ENCODE assay signal across 15 mouse cellular contexts in the genomic region with DNA sequence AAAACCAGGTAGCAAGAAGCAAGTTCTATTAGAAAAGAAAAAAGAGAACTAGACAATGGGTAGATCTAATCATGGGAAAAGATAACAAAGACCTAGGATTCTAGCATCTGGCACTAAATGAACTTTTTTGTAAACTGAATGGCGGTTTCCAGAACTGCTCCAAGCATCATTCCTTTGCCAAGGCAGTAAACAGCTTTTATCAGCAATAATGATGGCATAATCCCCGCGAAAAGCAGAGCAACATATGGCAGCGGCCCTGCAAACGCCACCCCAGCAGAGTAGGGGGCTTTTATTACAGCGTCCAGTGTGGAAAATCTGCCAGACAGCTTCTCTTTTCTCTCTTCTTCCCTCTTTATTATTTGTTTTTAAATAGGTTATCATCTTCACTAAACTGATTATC.
DNase-seq lines count a peak whose midpoint lies in the region; ATAC-seq and TF ChIP-seq lines count a peak whose summit lies in the region.
"Had no signal": no experiment of that assay in that cellular context is flagged by ENCODE, and none has a peak within 500 bp of the region (broad histone marks: within the 10 kb centered on the region; RNA-seq: fewer than 3 reads in every experiment).

No protein-coding gene starts in this region.

- H3K9me3 ChIP-seq in MEL (replicated peaks; ENCODE audit: insufficient read depth, low read length) = no peaks in the 10 kb centered on the region
- H3K9me3 ChIP-seq in forebrain, embryonic 14.5 days (replicated peaks; ENCODE audit: control insufficient read depth, low read length) = no peaks in the 10 kb centered on the region
- no peaks in the 10 kb centered on the region for H3K9me3 ChIP-seq in hindbrain, embryonic 15.5 days
- H3K9me3 ChIP-seq in midbrain, postnatal 0 days (ENCODE audit: low read length) = no peaks in the 10 kb centered on the region
- H3K9me3 ChIP-seq: embryonic facial prominence, embryonic 13.5 days; G1E; heart, embryonic 13.5 days; limb, embryonic 10.5 days; liver, embryonic 15.5 days had no signal

- H3K4me1 ChIP-seq in MEL (ENCODE audit: control insufficient read depth in 1 of 2, insufficient read depth in 2 of 2, low read length in 2 of 2) = peaks cover 3% of the 10 kb centered on the region in 2 experiments; a peak in 3 of 4 replicates
- peaks cover 27% of the 10 kb centered on the region for H3K4me1 ChIP-seq in forebrain, embryonic 14.5 days (ENCODE audit: control insufficient read depth, insufficient read depth, low read length)
- H3K4me1 ChIP-seq in hindbrain, embryonic 15.5 days (replicated peaks) = peaks cover 41% of the 10 kb centered on the region
- H3K4me1 ChIP-seq in midbrain, postnatal 0 days (ENCODE audit: insufficient read depth, low read length) = peaks cover 4% of the 10 kb centered on the region; the same call in 1 of the 2 replicates

- H3K9ac ChIP-seq in MEL (ENCODE audit: control insufficient read depth, low read depth, low read length, poor library complexity, severe bottlenecking) = no peak overlapping the region
- H3K9ac ChIP-seq in forebrain, embryonic 14.5 days (ENCODE audit: low read length) = no peak overlapping the region; the same call in 1 of the 2 replicates
- H3K9ac ChIP-seq in hindbrain, embryonic 15.5 days = no peak overlapping the region
- H3K9ac ChIP-seq in midbrain, postnatal 0 days (replicated peaks; ENCODE audit: low read length, poor library complexity, severe bottlenecking) = no peak overlapping the region
- H3K9ac ChIP-seq: embryonic facial prominence, embryonic 13.5 days; heart, embryonic 13.5 days; liver, embryonic 15.5 days had no signal

- H3K4me3 ChIP-seq in MEL (ENCODE audit: control insufficient read depth in 1 of 2, insufficient read depth in 1 of 2, low read depth in 2 of 2, low read length in 2 of 2) = no peak overlapping the region
- no peak overlapping the region for H3K4me3 ChIP-seq in forebrain, embryonic 14.5 days (ENCODE audit: low read depth, low read length)
- no peak overlapping the region for H3K4me3 ChIP-seq in hindbrain, embryonic 15.5 days
- H3K4me3 ChIP-seq in midbrain, postnatal 0 days (ENCODE audit: low read depth, low read length) = no peak overlapping the region
- H3K4me3 ChIP-seq: embryonic facial prominence, embryonic 13.5 days; heart, embryonic 13.5 days; limb, embryonic 10.5 days; liver, embryonic 15.5 days had no signal

- no peak for TF ChIP-seq RAD21 in MEL (IDR thresholded peaks at IDR 0.05; ENCODE audit: low read depth, low read length)

- no peak for DNase-seq in MEL (ENCODE audit: low read depth, low spot score)
- peak; percentile 86 for DNase-seq in forebrain, embryonic 14.5 days (ENCODE audit: low spot score)
- DNase-seq in midbrain, postnatal 0 days (ENCODE audit: low spot score) = peak; percentile 73
- DNase-seq in ovary, postnatal 14 days (ENCODE audit: low spot score) = no peak
- DNase-seq in testis, postnatal 14 days (ENCODE audit: low spot score) = no peak
- DNase-seq in embryo, embryonic 10 days (ENCODE audit: low spot score) = no peak
- DNase-seq: adrenal gland, postnatal 14 days; lung, postnatal 36 days; thymus, postnatal 4 days had no signal

- ATAC-seq in forebrain, embryonic 14.5 days = peak; percentile 74
- ATAC-seq in hindbrain, embryonic 15.5 days (ENCODE audit: low FRiP score, low read depth) = peak; percentile 54; the same call in 1 of the 2 replicates
- no peak for ATAC-seq in midbrain, postnatal 0 days (ENCODE audit: low FRiP score)

- no peak overlapping the region for H3K27ac ChIP-seq in MEL (ENCODE audit: control insufficient read depth, low read depth, low read length)
- H3K27ac ChIP-seq in forebrain, embryonic 14.5 days (ENCODE audit: low read depth, low read length) = peak overlapping the region; percentile 58; the same call in 1 of the 2 replicates
- H3K27ac ChIP-seq in hindbrain, embryonic 15.5 days (replicated peaks) = peak overlapping the region; percentile 54
- H3K27ac ChIP-seq in midbrain, postnatal 0 days (ENCODE audit: low read depth, low read length) = no peak overlapping the region
- H3K27ac ChIP-seq: embryonic facial prominence, embryonic 13.5 days; heart, embryonic 13.5 days; limb, embryonic 10.5 days; liver, embryonic 15.5 days had no signal

- H3K27me3 ChIP-seq in MEL (ENCODE audit: control insufficient read depth in 1 of 2, insufficient read depth in 2 of 2, low read length in 2 of 2) = no peaks in the 10 kb centered on the region
- no peaks in the 10 kb centered on the region for H3K27me3 ChIP-seq in forebrain, embryonic 14.5 days (replicated peaks; ENCODE audit: control insufficient read depth, insufficient read depth, low read length)
- H3K27me3 ChIP-seq in hindbrain, embryonic 15.5 days = no peaks in the 10 kb centered on the region
- H3K27me3 ChIP-seq in midbrain, postnatal 0 days (ENCODE audit: insufficient read depth, low read length) = no peaks in the 10 kb centered on the region
- H3K27me3 ChIP-seq: embryonic facial prominence, embryonic 13.5 days; heart, embryonic 13.5 days; liver, embryonic 15.5 days had no signal

- H3K36me3 ChIP-seq in MEL (ENCODE audit: control insufficient read depth in 1 of 2, insufficient read depth in 2 of 2, low read length in 2 of 2) = peaks cover 0 to 8% of the 10 kb centered on the region in 2 experiments; a peak in 2 of 4 replicates
- no peaks in the 10 kb centered on the region for H3K36me3 ChIP-seq in forebrain, embryonic 14.5 days (ENCODE audit: control insufficient read depth, insufficient read depth, low read length)
- H3K36me3 ChIP-seq in hindbrain, embryonic 15.5 days = no peaks in the 10 kb centered on the region
- no peaks in the 10 kb centered on the region for H3K36me3 ChIP-seq in midbrain, postnatal 0 days (ENCODE audit: insufficient read depth, low read length)
- H3K36me3 ChIP-seq: embryonic facial prominence, embryonic 13.5 days; G1E; heart, embryonic 13.5 days; limb, embryonic 10.5 days; liver, embryonic 15.5 days had no signal

- no peak for TF ChIP-seq CTCF in MEL (IDR thresholded peaks at IDR 0.05 in 2 of 3, conservative IDR thresholded peaks at IDR 0.05 in 1 of 3; ENCODE audit: control insufficient read depth in 1 of 3, insufficient read depth in 1 of 3, low read depth in 2 of 3, low read length in 3 of 3, poor library complexity in 1 of 3, severe bottlenecking in 1 of 3)
- TF ChIP-seq CTCF in midbrain, postnatal 0 days (IDR thresholded peaks at IDR 0.05) = no peak

- no peak for TF ChIP-seq EP300 in MEL (IDR thresholded peaks at IDR 0.05; ENCODE audit: low read depth in 1 of 2, low read length in 2 of 2)

- 3% methylated on average over 6 of the region's 6 CpGs for WGBS in forebrain, embryonic 14.5 days
- 16% methylated on average over 6 of the region's 6 CpGs for whole genome bisulfite sequencing in hindbrain, embryonic 15.5 days
- WGBS in midbrain, postnatal 0 days = 22% methylated on average over 6 of the region's 6 CpGs

- no peak for TF ChIP-seq POLR2A in MEL (IDR thresholded peaks at IDR 0.05; ENCODE audit: control insufficient read depth in 1 of 2, insufficient read depth in 1 of 2, low read depth in 1 of 2, low read length in 2 of 2, poor library complexity in 1 of 2)

- H3K4me2 ChIP-seq in forebrain, embryonic 14.5 days (ENCODE audit: low read length) = peak overlapping the region; percentile 16; the same call in 1 of the 2 replicates
- H3K4me2 ChIP-seq in hindbrain, embryonic 15.5 days = peak overlapping the region; percentile 11; the same call in 1 of the 2 replicates
- 0 out of 2 replicates have a peak overlapping the region, but pooled peaks have one; percentile 12 for H3K4me2 ChIP-seq in midbrain, postnatal 0 days (ENCODE audit: low read depth, low read length, poor library complexity, severe bottlenecking)
- H3K4me2 ChIP-seq: embryonic facial prominence, embryonic 13.5 days; heart, embryonic 13.5 days; liver, embryonic 15.5 days had no signal

- peaks cover 3% of the 10 kb centered on the region for H3K79me2 ChIP-seq in MEL (ENCODE audit: control insufficient read depth, insufficient read depth, low read length, poor library complexity)

TF ChIP-seq in MEL, 35 proteins besides CTCF, POLR2A, EP300 and RAD21:
- TF ChIP-seq RCOR1 (IDR thresholded peaks at IDR 0.05; ENCODE audit: low read depth, low read length) (no peak), ZC3H11A (IDR thresholded peaks at IDR 0.05; ENCODE audit: low read depth, low read length) (no peak), GATA1 (IDR thresholded peaks at IDR 0.05; ENCODE audit: low read depth, low read length) (peak; percentile 39; the same call in 1 of the 2 replicates), USF1 (IDR thresholded peaks at IDR 0.05; ENCODE audit: low read depth, low read length) (no peak)
TF ChIP-seq in MEL: peak in this region for 1.

Comparison
In these comparisons a context has a peak if more than half of its experiments do, and no peak if none do; other contexts are left out.
1. DNase-seq: peak in forebrain, embryonic 14.5 days (single experiment) and midbrain, postnatal 0 days (single experiment); none in MEL (single experiment), ovary, postnatal 14 days (single experiment), testis, postnatal 14 days (single experiment) and embryo, embryonic 10 days (single experiment).
2. H3K27ac ChIP-seq: peak in forebrain, embryonic 14.5 days (single experiment) and hindbrain, embryonic 15.5 days (single experiment); none in MEL (single experiment) and midbrain, postnatal 0 days (single experiment).
3. Peak in every context shown above with its lines, with median percentiles within 50 percentile points of each other: H3K4me2 ChIP-seq.